Mouse (Mus musculus): ENCODE results near the gene Cast. TPM values are rescaled to one million over a fixed set of nuclear protein-coding genes. Genes with fewer than 3 reads are reported as not detected.
A peak's percentile ranks its signal among the peaks of the same experiment; 100 is the strongest.

Gene Cast
- total and polyA plus RNA-seq, 3 experiments = 9.0 to 15.8 TPM; not detected in 1

- TF ChIP-seq TCF12 (IDR thresholded peaks at IDR 0.05; ENCODE audit: low read depth, low read length) (no peak), NRF1 (IDR thresholded peaks at IDR 0.05; ENCODE audit: insufficient read depth, low read depth, low read length, poor library complexity, severe bottlenecking) (no peak), HCFC1 (IDR thresholded peaks at IDR 0.05; ENCODE audit: low read depth, low read length) (no peak), CHD1 (IDR thresholded peaks at IDR 0.05; ENCODE audit: low read depth, low read length) (no peak), USF1 (IDR thresholded peaks at IDR 0.05; ENCODE audit: low read depth, low read length) (no peak), E2F4 (IDR thresholded peaks at IDR 0.05; ENCODE audit: borderline replicate concordance, low read depth, low read length) (no peak), SIN3A (IDR thresholded peaks at IDR 0.05; ENCODE audit: low read length) (no peak), TBP (IDR thresholded peaks at IDR 0.05; ENCODE audit: low read depth, low read length) (no peak), RCOR1 (IDR thresholded peaks at IDR 0.05; ENCODE audit: low read depth, low read length) (no peak), MAFK (IDR thresholded peaks at IDR 0.05; ENCODE audit: borderline replicate concordance, low read depth, low read length) (no peak), POLR2A (IDR thresholded peaks at IDR 0.05; ENCODE audit: control insufficient read depth in 1 of 2, insufficient read depth in 1 of 2, low read depth in 1 of 2, low read length in 2 of 2, poor library complexity in 1 of 2) (no peak), MEF2A (IDR thresholded peaks at IDR 0.05; ENCODE audit: extremely low read depth, insufficient replicate concordance, low read depth, low read length, poor library complexity, severe bottlenecking) (no peak), ZNF384 (IDR thresholded peaks at IDR 0.05; ENCODE audit: low read depth, low read length) (no peak), GABPA (IDR thresholded peaks at IDR 0.05; ENCODE audit: low read depth, low read length) (no peak), MXI1 (IDR thresholded peaks at IDR 0.05; ENCODE audit: low read depth, low read length) (no peak), EP300 (IDR thresholded peaks at IDR 0.05; ENCODE audit: low read depth in 1 of 2, low read length in 2 of 2) (no peak), GATA1 (IDR thresholded peaks at IDR 0.05; ENCODE audit: low read depth, low read length) (no peak), KAT2A (conservative IDR thresholded peaks at IDR 0.05; ENCODE audit: low read depth, low read length) (no peak), MYC (IDR thresholded peaks at IDR 0.05; ENCODE audit: low read depth, low read length) (no peak), ZMIZ1 (IDR thresholded peaks at IDR 0.05; ENCODE audit: low read depth, low read length) (no peak)
Measured at GRCm38 (mm10) chr13:74822095-74822494, 13.5 kb upstream of the Cast start.

GRCm38 (mm10) chr13:74815753-74816152 lies 7.1 kb upstream of the Cast start:
- TF ChIP-seq CTCF (IDR thresholded peaks at IDR 0.05 in 2 of 3, conservative IDR thresholded peaks at IDR 0.05 in 1 of 3; ENCODE audit: control insufficient read depth in 1 of 3, insufficient read depth in 1 of 3, low read depth in 2 of 3, low read length in 3 of 3, poor library complexity in 1 of 3, severe bottlenecking in 1 of 3) (no peak), POLR2A (IDR thresholded peaks at IDR 0.05; ENCODE audit: control insufficient read depth in 1 of 2, insufficient read depth in 1 of 2, low read depth in 1 of 2, low read length in 2 of 2, poor library complexity in 1 of 2) (no peak), ZC3H11A (IDR thresholded peaks at IDR 0.05; ENCODE audit: low read depth, low read length) (no peak), SMC3 (IDR thresholded peaks at IDR 0.05; ENCODE audit: low read depth, low read length) (no peak), MAZ (IDR thresholded peaks at IDR 0.05; ENCODE audit: low read depth, low read length) (no peak), CHD1 (IDR thresholded peaks at IDR 0.05; ENCODE audit: low read depth, low read length) (no peak), USF1 (IDR thresholded peaks at IDR 0.05; ENCODE audit: low read depth, low read length) (no peak), MAX (IDR thresholded peaks at IDR 0.05; ENCODE audit: low read length) (no peak), POLR2AphosphoS5 (IDR thresholded peaks at IDR 0.05; ENCODE audit: borderline replicate concordance, low read depth, low read length) (no peak), RAD21 (IDR thresholded peaks at IDR 0.05; ENCODE audit: low read depth, low read length) (no peak)
- no peaks in the 10 kb centered on the region for H3K36me3 ChIP-seq (ENCODE audit: control insufficient read depth in 1 of 2, insufficient read depth in 2 of 2, low read length in 2 of 2)
- DNase-seq (ENCODE audit: low read depth, low spot score) = no peak

More at GRCm38 (mm10) chr13:74822095-74822494, 13.5 kb upstream of the Cast start:
- no peaks in the 10 kb centered on the region; a peak in 1 of 4 replicates for H3K27me3 ChIP-seq (ENCODE audit: control insufficient read depth in 1 of 2, insufficient read depth in 2 of 2, low read length in 2 of 2)
- H3K79me2 ChIP-seq (ENCODE audit: control insufficient read depth, insufficient read depth, low read length, poor library complexity) = no peaks in the 10 kb centered on the region
- H3K9ac ChIP-seq (ENCODE audit: control insufficient read depth, low read depth, low read length, poor library complexity, severe bottlenecking) = no peak overlapping the region
- H3K36me3 ChIP-seq (ENCODE audit: control insufficient read depth in 1 of 2, insufficient read depth in 2 of 2, low read length in 2 of 2) = no peaks in the 10 kb centered on the region
- no peak overlapping the region for H3K27ac ChIP-seq (ENCODE audit: control insufficient read depth, low read depth, low read length)
- DNase-seq (ENCODE audit: low read depth, low spot score) = peak; percentile 17
- no peak overlapping the region for H3K4me3 ChIP-seq (ENCODE audit: control insufficient read depth in 1 of 2, insufficient read depth in 1 of 2, low read depth in 2 of 2, low read length in 2 of 2)
- H3K4me1 ChIP-seq (ENCODE audit: control insufficient read depth in 1 of 2, insufficient read depth in 2 of 2, low read length in 2 of 2) = no peaks in the 10 kb centered on the region
- H3K9me3 ChIP-seq (replicated peaks; ENCODE audit: insufficient read depth, low read length) = no peaks in the 10 kb centered on the region

More at GRCm38 (mm10) chr13:74815753-74816152, 7.1 kb upstream of the Cast start:
- H3K79me2 ChIP-seq (ENCODE audit: control insufficient read depth, insufficient read depth, low read length, poor library complexity) = no peaks in the 10 kb centered on the region
- no peaks in the 10 kb centered on the region; a peak in 1 of 4 replicates for H3K27me3 ChIP-seq (ENCODE audit: control insufficient read depth in 1 of 2, insufficient read depth in 2 of 2, low read length in 2 of 2)
- H3K9me3 ChIP-seq (replicated peaks; ENCODE audit: insufficient read depth, low read length) = no peaks in the 10 kb centered on the region
- no peak overlapping the region for H3K9ac ChIP-seq (ENCODE audit: control insufficient read depth, low read depth, low read length, poor library complexity, severe bottlenecking)
- no peak overlapping the region for H3K27ac ChIP-seq (ENCODE audit: control insufficient read depth, low read depth, low read length)
- H3K4me1 ChIP-seq (ENCODE audit: control insufficient read depth in 1 of 2, insufficient read depth in 2 of 2, low read length in 2 of 2) = no peaks in the 10 kb centered on the region
- H3K4me3 ChIP-seq (ENCODE audit: control insufficient read depth in 1 of 2, insufficient read depth in 1 of 2, low read depth in 2 of 2, low read length in 2 of 2) = no peak overlapping the region

All from MEL (cell line).